Mouse (Mus musculus) lung, postnatal 0 days (tissue): ENCODE measurements around the gene Tmem150b. TPM values are rescaled to one million over a fixed set of nuclear protein-coding genes. Genes with fewer than 3 reads are reported as not detected.
A peak's percentile ranks its signal among the peaks of the same experiment; 100 is the strongest.

Experiments
- ATAC-seq: fragments of 200-750 bp; cut with Nextera tagmentation; 2 replicates; pipeline ENCODE4 v1.8.0; 2017; ENCODE audit warnings: moderate library complexity
- DNase-seq: peaks from one replicate; pipeline ENCODE4 v3.0.0-alpha.2; 2016; ENCODE audit warnings: low spot score
- H3K27ac ChIP-seq: fragments of 300-500 bp; sonication (generic); 2 replicates; pipeline ENCODE4 v1.5.1; 2014; ENCODE audit warnings: antibody characterized with exemption, mild to moderate bottlenecking, low read length, mixed read lengths
- H3K27me3 ChIP-seq: fragments of 300-500 bp; sonication (generic); replicated peaks from 2 replicates; pipeline ENCODE4 v1.6.1; 2014; ENCODE audit warnings: low read length, mixed read lengths; ENCODE audit not compliant: insufficient read depth
- H3K36me3 ChIP-seq: fragments of 300-500 bp; sonication (generic); 2 replicates; pipeline ENCODE4 v1.6.1; 2014; ENCODE audit warnings: low read length, mixed read lengths; ENCODE audit not compliant: insufficient read depth
- H3K4me1 ChIP-seq: fragments of 300-500 bp; sonication (generic); 2 replicates; pipeline ENCODE4 v1.6.1; 2014; ENCODE audit warnings: antibody characterized with exemption, low read depth, low read length, mixed read lengths; ENCODE audit not compliant: insufficient read depth
- H3K4me2 ChIP-seq: fragments of 300-500 bp; sonication (generic); replicated peaks from 2 replicates; pipeline ENCODE4 v1.6.1; 2014; ENCODE audit warnings: low read depth, mild to moderate bottlenecking, low read length, moderate library complexity, mixed read lengths
- H3K4me3 ChIP-seq: fragments of 300-500 bp; sonication (generic); 2 replicates; pipeline ENCODE4 v1.5.1; 2014; ENCODE audit warnings: low read depth, low read length
- H3K9ac ChIP-seq: fragments of 300-500 bp; sonication (generic); replicated peaks from 2 replicates; pipeline ENCODE4 v1.6.1; 2014; ENCODE audit warnings: low read depth, mild to moderate bottlenecking
- H3K9me3 ChIP-seq: fragments of 300-500 bp; sonication (generic); 2 replicates; pipeline ENCODE4 v1.6.1; 2016; ENCODE audit warnings: low read length, mixed read lengths
- CTCF ChIP-seq: IDR thresholded peaks from 2 replicates; pipeline ENCODE4 v1.5.1; 2016; ENCODE audit warnings: antibody characterized with exemption, mild to moderate bottlenecking
- EP300 ChIP-seq: IDR thresholded peaks from 2 replicates; pipeline ENCODE4 v1.6.1; 2016; ENCODE audit warnings: antibody characterized with exemption, mild to moderate bottlenecking, control low read depth
- WGBS: fragments of 180-500 bp; shearing (Covaris S2); extraction: QIAGEN DNeasy Blood & Tissue Kit; methylation state at CpG from one replicate; pipeline ENCODE4 v1.1.7; 2014; 5-methylcytosine and 5-hydroxymethylcytosine counted together
- polyA plus RNA-seq: library from polyadenylated mRNA; unstranded; fragments of >200 nt; fragmentation: Nextera tagmentation; extraction: Ambion mirVana; gene quantifications from 2 replicates; pipeline ENCODE4 v1.2.1, GENCODE M21; 2015

Gene Tmem150b
- polyA plus RNA-seq, 1 experiment from 2014 or later = 0.35 TPM

DNA sequence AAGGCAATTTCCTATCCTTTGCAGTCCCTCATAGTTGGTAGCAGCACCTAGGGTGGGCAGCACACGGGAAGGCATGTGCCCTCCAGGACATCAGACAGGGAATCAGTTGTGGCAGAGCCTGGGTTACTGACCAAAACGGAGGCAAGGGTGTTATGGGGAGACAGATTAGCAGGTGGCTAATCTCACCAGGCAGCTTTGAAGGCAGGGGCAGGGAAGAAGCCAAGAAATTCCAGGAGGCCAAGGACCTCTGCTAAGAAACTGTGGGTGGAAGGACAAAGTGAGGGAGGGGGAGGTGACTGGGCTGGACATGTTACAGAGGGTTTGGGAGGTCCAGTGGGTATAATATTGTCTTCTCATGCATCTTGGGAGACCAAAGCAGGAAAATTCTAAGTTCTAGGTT is 18.3 kb upstream of the Tmem150b start:
- Histone ChIP-seq H3K4me3 (no peak overlapping the region), H3K9ac (no peak overlapping the region), H3K4me1 (peaks cover 9% of the 10 kb centered on the region; the same call in 1 of the 2 replicates), H3K9me3 (no peaks in the 10 kb centered on the region), H3K4me2 (no peak overlapping the region), H3K27me3 (no peaks in the 10 kb centered on the region), H3K36me3 (no peaks in the 10 kb centered on the region; the same call in 1 of the 2 replicates), H3K27ac (no peak overlapping the region; the same call in 1 of the 2 replicates)
- no peak for ATAC-seq
- WGBS = 53% methylated on average over 2 of the region's 2 CpGs
- no peak for TF ChIP-seq CTCF
- 0 out of 2 replicates have a peak, but pooled peaks have one; percentile 20 for TF ChIP-seq EP300
- DNase-seq = peak; percentile 83

DNA sequence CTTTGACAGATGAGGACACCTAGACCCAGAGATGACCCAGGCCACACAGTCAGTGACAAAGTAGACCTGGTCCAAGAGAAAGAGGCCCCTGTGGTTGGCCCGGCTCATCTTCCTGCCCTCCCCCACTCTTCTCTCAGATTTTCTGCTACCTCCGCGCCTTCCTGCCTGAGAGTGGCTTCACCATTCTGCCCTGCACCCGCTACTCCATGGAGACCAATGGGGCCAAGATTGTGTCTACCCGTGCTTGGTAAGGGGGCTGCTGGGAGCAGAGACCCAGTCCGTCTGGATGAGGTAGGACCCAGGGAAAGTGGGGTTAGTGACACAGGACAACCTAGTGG is 17.4 kb upstream of the Tmem150b start:
- Histone ChIP-seq H3K9me3 (no peaks in the 10 kb centered on the region), H3K36me3 (no peaks in the 10 kb centered on the region; the same call in 1 of the 2 replicates), H3K27ac (0 out of 2 replicates have a peak overlapping the region, but pooled peaks have one; percentile 5), H3K4me2 (no peak overlapping the region), H3K4me1 (peaks cover 9% of the 10 kb centered on the region; the same call in 1 of the 2 replicates), H3K9ac (no peak overlapping the region), H3K27me3 (no peaks in the 10 kb centered on the region), H3K4me3 (no peak overlapping the region)
- no peak for TF ChIP-seq EP300
- TF ChIP-seq CTCF = no peak
- no peak for ATAC-seq
- WGBS = 80% methylated on average over 6 of the region's 6 CpGs
- DNase-seq = no peak

DNA sequence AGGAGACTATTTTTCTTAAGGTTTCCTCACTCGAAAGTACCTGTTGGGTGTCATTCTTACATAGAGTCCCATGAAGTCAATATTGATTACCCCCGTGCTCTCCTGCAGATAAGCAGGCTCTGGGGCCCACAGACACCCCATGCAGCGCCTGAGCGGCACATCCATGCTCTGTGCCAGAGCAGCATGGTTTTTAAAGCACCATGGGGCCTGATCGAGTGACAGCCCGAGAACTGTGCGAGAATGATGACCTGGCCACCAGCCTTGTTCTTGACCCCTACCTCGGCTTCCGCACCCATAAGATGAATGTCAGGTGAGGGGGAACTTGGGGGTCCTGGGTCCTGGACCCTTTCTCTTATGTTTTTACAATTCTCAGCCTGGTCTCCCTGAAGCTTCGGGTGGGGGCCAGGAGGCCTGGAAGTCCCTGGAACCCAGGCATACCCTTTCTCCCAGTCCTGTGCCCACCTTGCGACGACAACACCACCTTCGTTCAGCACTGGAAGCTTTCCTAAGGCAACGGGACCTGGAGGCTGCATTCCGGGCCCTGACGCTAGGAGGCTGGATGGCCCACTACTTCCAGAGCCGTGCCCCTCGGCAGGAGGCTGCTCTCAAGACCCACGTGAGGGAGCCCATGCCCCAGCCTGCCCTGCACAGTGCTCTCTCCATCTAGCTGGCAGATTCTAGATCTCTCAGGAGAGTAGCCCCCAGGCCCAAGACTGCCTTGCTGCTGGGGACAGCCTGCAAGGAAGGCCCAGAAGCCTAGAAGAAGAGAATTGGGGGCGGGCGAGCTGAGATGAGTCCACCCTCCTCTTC is 16.8 kb upstream of the Tmem150b start:
- Histone ChIP-seq H3K4me1 (peaks cover 9% of the 10 kb centered on the region; the same call in 1 of the 2 replicates), H3K9ac (no peak overlapping the region), H3K27ac (0 out of 2 replicates have a peak overlapping the region, but pooled peaks have one; percentile 5), H3K4me3 (no peak overlapping the region), H3K36me3 (no peaks in the 10 kb centered on the region; the same call in 1 of the 2 replicates), H3K9me3 (no peaks in the 10 kb centered on the region), H3K4me2 (peak overlapping the region; percentile 69; the same call in 1 of the 2 replicates), H3K27me3 (no peaks in the 10 kb centered on the region)
- no peak for DNase-seq
- TF ChIP-seq CTCF = no peak
- no peak for TF ChIP-seq EP300
- WGBS = 72% methylated on average over 21 of the region's 21 CpGs
- no peak for ATAC-seq

DNA sequence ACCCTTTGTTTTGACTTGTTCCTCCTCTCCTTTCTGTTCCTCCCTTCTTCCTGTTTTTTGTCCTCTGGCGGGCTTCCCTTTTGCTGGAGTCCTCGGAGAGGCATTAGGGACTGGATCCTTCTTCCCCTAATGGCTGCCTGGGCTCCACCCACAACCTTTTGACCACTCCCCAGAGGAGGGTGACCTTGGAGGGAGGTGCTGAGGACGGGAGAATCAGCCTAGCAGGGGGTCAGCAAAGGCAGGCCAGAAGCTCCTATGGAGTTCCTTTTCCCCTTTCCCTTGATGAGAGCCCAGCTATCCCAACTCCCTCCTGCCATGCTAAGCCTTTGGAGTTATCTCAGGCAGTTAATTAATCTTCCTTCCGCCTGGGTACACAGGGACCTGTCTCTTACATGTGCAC is 16.1 kb upstream of the Tmem150b start:
- H3K4me1 ChIP-seq = peaks cover 9% of the 10 kb centered on the region; the same call in 1 of the 2 replicates
- peak overlapping the region; percentile 89 for H3K27ac ChIP-seq
- H3K4me2 ChIP-seq = peak overlapping the region; percentile 69
- no peak for ATAC-seq
- 4% methylated on average over 4 of the region's 4 CpGs for WGBS
- TF ChIP-seq CTCF (no peak), EP300 (no peak)
- peak overlapping the region; percentile 71 for H3K9ac ChIP-seq
- no peaks in the 10 kb centered on the region for H3K27me3 ChIP-seq
- DNase-seq = peak; percentile 62
- no peaks in the 10 kb centered on the region for H3K9me3 ChIP-seq
- H3K4me3 ChIP-seq = peak overlapping the region; percentile 71
- no peaks in the 10 kb centered on the region; the same call in 1 of the 2 replicates for H3K36me3 ChIP-seq

DNA sequence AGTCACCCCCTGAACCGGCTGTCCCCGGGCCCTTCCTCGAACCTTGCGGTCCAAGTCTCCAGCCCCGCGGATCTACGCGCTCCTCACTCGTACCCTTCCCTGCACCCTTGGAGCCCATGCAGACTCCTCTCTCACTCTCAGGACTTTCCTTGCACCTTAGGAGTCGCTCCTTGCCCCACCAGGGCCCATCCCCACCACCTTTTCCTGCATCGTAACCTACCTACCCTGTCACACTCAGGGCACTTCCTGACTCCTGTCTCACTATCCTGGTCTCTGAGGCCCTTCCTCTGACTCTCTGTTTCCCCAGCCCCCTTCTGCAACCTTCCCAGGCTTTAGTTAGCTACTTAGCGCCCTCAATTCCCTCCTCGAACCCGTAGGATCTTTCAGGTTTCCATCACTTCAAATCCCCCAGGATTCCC is 15.3 kb upstream of the Tmem150b start:
- no peaks in the 10 kb centered on the region for H3K9me3 ChIP-seq
- H3K36me3 ChIP-seq = no peaks in the 10 kb centered on the region; the same call in 1 of the 2 replicates
- H3K4me2 ChIP-seq = peak overlapping the region; percentile 69
- WGBS = 0% methylated on average over 5 of the region's 14 CpGs
- DNase-seq = no peak
- H3K27ac ChIP-seq = peak overlapping the region; percentile 89
- peak overlapping the region; percentile 71 for H3K9ac ChIP-seq
- no peak; the same call in 1 of the 2 replicates for ATAC-seq
- H3K4me3 ChIP-seq = peak overlapping the region; percentile 71
- peaks cover 9% of the 10 kb centered on the region; the same call in 1 of the 2 replicates for H3K4me1 ChIP-seq
- no peaks in the 10 kb centered on the region for H3K27me3 ChIP-seq
- no peak for TF ChIP-seq CTCF

DNA sequence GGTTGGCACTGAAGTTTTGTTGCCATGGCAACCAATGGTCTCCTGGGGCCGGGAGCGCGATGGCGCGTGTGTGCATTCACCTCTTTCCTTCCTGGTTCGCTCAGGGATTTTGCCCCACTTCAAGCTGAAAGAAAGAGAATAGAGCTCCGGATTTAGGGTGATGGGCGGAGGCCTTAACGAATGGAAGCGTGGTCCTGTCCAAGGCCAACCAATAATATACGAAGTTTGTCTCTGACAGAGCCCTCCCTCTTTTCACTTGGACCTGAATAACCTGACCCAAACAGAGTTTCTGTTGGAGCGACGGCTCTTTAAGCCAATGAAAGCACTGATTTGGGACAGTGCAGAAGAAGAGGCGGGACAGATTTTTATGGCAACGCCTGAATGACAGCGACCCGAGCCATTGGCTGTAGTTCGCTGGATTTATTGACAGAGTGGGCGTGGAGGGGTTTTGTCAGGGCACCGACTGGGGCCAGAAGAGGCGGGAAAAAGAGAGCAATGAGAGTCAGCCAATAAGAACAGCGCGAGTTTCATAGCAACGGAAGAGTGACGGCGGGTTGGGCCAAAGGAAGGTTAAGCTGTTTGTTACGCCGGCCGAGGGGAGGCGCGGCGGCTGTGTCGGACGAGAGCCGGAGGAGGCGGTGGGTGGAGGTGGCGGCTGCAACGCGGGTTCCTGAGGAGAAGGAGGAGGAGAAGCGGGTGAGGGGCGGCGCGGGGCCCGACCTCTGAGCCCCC is 14.7 kb upstream of the Tmem150b start, which contains the start of gene Kmt5c:
Gene Kmt5c, plus strand, starts transcription at position 572 of the 732 bp plus-strand sequence.
- H3K27me3 ChIP-seq = no peaks in the 10 kb centered on the region
- H3K9me3 ChIP-seq = no peaks in the 10 kb centered on the region
- H3K4me2 ChIP-seq = peak within 1 kb of the TSS; percentile 69
- peak within 1 kb of the TSS; percentile 71 for H3K9ac ChIP-seq
- WGBS = 1% methylated on average over 31 of the region's 44 CpGs
- peak within 1 kb of the TSS; percentile 71 for H3K4me3 ChIP-seq
- H3K4me1 ChIP-seq = peaks cover 9% of the 10 kb centered on the region; the same call in 1 of the 2 replicates
- DNase-seq (peak; percentile 100), ATAC-seq (peak; percentile 96)
- TF ChIP-seq CTCF = peak; percentile 62
- TF ChIP-seq EP300 = peak; percentile 90
- H3K36me3 ChIP-seq = no peaks in the 10 kb centered on the region; the same call in 1 of the 2 replicates
- H3K27ac ChIP-seq = peak within 1 kb of the TSS; percentile 89
